26 mouse cellular contexts compared by ENCODE assay signal in the genomic region with DNA sequence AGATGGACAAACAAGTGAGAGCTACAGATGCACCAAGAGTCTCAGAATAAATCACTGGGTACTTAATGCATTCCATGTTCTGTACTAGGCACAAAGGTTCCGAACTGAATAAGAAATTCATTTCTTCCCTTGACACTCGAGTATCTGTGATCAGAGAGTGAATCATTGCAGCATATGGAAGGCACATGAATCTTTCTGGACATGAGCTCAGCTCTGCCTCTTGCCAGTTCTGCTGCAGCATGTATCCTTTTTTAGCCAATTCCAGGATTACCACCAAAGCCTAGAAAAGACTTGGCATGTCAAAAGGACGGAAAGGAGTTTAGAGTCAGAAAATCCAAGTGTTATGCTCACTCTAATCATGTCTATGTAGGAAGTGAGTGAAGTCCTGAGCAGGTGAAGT.
DNase-seq lines count a peak whose midpoint lies in the region; ATAC-seq lines count a peak whose summit lies in the region.
"Had no signal": no experiment of that assay in that cellular context is flagged by ENCODE, and none has a peak within 500 bp of the region (broad histone marks: within the 10 kb centered on the region; RNA-seq: fewer than 3 reads in every experiment).

No protein-coding gene starts in this region.

- H3K36me3 ChIP-seq in kidney, embryonic 14.5 days (ENCODE audit: control insufficient read depth, insufficient read depth, low read length), result no peaks in the 10 kb centered on the region
- H3K36me3 ChIP-seq: embryonic facial prominence, embryonic 10.5 days; embryonic facial prominence, embryonic 13.5 days; forebrain, embryonic 12.5 days; heart, embryonic 10.5 days; hindbrain, embryonic 12.5 days; hindbrain, embryonic 15.5 days had no signal

- 0 out of 2 replicates have a peak, but pooled peaks have one; percentile 16 for ATAC-seq in kidney, embryonic 14.5 days (ENCODE audit: low FRiP score, low TSS enrichment)
- ATAC-seq: activated CD4-positive, CD25-positive, alpha-beta regulatory T cell, adult 4 months; CD4-positive, CD25-positive, alpha-beta regulatory T cell, adult 4 months; forebrain, embryonic 16.5 days; intestine, postnatal 0 days had no signal

- 65% methylated on average over 3 of the region's 3 CpGs for WGBS in kidney, embryonic 14.5 days

- H3K4me3 ChIP-seq in kidney, embryonic 14.5 days (ENCODE audit: low read length), result no peak overlapping the region
- H3K4me3 ChIP-seq: embryonic facial prominence, embryonic 10.5 days; embryonic facial prominence, embryonic 13.5 days; erythroblast, embryonic 14.5 days; forebrain, embryonic 12.5 days; heart, embryonic 10.5 days; hindbrain, embryonic 12.5 days; hindbrain, embryonic 15.5 days had no signal

- no peak overlapping the region for H3K4me2 ChIP-seq in kidney, embryonic 14.5 days (replicated peaks; ENCODE audit: low read depth, low read length)
- H3K4me2 ChIP-seq: embryonic facial prominence, embryonic 13.5 days; forebrain, embryonic 12.5 days; hindbrain, embryonic 12.5 days; hindbrain, embryonic 15.5 days had no signal

- no peak for DNase-seq in kidney, postnatal 10 days
- peak; percentile 60 for DNase-seq in NIH3T3 (ENCODE audit: low read depth)
- DNase-seq in mesoderm, embryonic 11.5 days (ENCODE audit: low read depth, low spot score), result peak; percentile 7
- no peak for DNase-seq in spleen, postnatal 36 days (ENCODE audit: low spot score in 2 of 2)
- DNase-seq in heart, adult 8-10 months (ENCODE audit: low spot score), result no peak
- DNase-seq: adrenal gland, postnatal 10 days; adrenal gland, postnatal 36 days; cerebellum, adult 11 months; cerebellum, adult 2 months; cerebellum, adult 9-11 months; cerebellum, postnatal 25 days; embryo, embryonic 11 days; gastrocnemius, postnatal 25 days; heart, adult 18-20 months had no signal

- no peaks in the 10 kb centered on the region for H3K4me1 ChIP-seq in kidney, embryonic 14.5 days (ENCODE audit: control insufficient read depth, insufficient read depth, low read length)
- H3K4me1 ChIP-seq: embryonic facial prominence, embryonic 10.5 days; embryonic facial prominence, embryonic 13.5 days; forebrain, embryonic 12.5 days; heart, embryonic 10.5 days; hindbrain, embryonic 12.5 days; hindbrain, embryonic 15.5 days had no signal

- H3K27me3 ChIP-seq in kidney, embryonic 14.5 days (ENCODE audit: control insufficient read depth, insufficient read depth, low read length), result no peaks in the 10 kb centered on the region
- H3K27me3 ChIP-seq: embryonic facial prominence, embryonic 13.5 days; forebrain, embryonic 12.5 days; hindbrain, embryonic 12.5 days; hindbrain, embryonic 15.5 days had no signal

- no peak overlapping the region for H3K9ac ChIP-seq in kidney, embryonic 14.5 days (ENCODE audit: low read depth, low read length)
- H3K9ac ChIP-seq: embryonic facial prominence, embryonic 13.5 days; forebrain, embryonic 12.5 days; hindbrain, embryonic 12.5 days; hindbrain, embryonic 15.5 days had no signal

- no peaks in the 10 kb centered on the region for H3K9me3 ChIP-seq in kidney, embryonic 14.5 days (ENCODE audit: control insufficient read depth, low read length)
- H3K9me3 ChIP-seq: embryonic facial prominence, embryonic 10.5 days; embryonic facial prominence, embryonic 13.5 days; forebrain, embryonic 12.5 days; heart, embryonic 10.5 days; hindbrain, embryonic 12.5 days; hindbrain, embryonic 15.5 days had no signal

- no peak overlapping the region for H3K27ac ChIP-seq in kidney, embryonic 14.5 days (ENCODE audit: low read depth, low read length)
- H3K27ac ChIP-seq: embryonic facial prominence, embryonic 10.5 days; embryonic facial prominence, embryonic 13.5 days; forebrain, embryonic 12.5 days; heart, embryonic 10.5 days; hindbrain, embryonic 12.5 days; hindbrain, embryonic 15.5 days had no signal

Comparison
In these comparisons a context has a peak if more than half of its experiments do, and no peak if none do; other contexts are left out.
1. DNase-seq: peak in NIH3T3 (single experiment) and mesoderm, embryonic 11.5 days (single experiment); none in kidney, postnatal 10 days (single experiment), spleen, postnatal 36 days (0 of 2) and heart, adult 8-10 months (single experiment).